Mouse (Mus musculus) left cerebral cortex, postnatal 14 days (tissue): Measurements from ENCODE around the gene Carnmt1. TPM values are rescaled to one million over a fixed set of nuclear protein-coding genes. Genes with fewer than 3 reads are reported as not detected.

Source experiments
- DNase-seq, 2 experiments: peaks; one replicate each; pipeline ENCODE4 v3.0.0; 2021 to 2022; ENCODE audit warnings: low spot score in 2 of 2, mixed read lengths in 1 of 2
- intact Hi-C: fragments of 180-260 bp; cut with DNase I; formaldehyde crosslinking; loops from one replicate; pipeline ENCODE4 v1.15.1; 2025
- total RNA-seq, 2 experiments: library from RNA; stranded (reverse); gene quantifications; 2 replicates each; pipeline ENCODE4 v1.2.3; 2021

Carnmt1 gene
- total RNA-seq, 2 experiments from 2014 or later, result 11.6 to 12.4 TPM

GRCm38 (mm10) chr19:18695552-18695951, 25.0 kb downstream of the Carnmt1 start:
- DNase-seq, result no peak
- intact Hi-C loops, result no loop called here

- DNase-seq, result no peak
- intact Hi-C loops, result no loop called here
These were observed 37.5 kb downstream of the Carnmt1 start for GRCm38 (mm10) chr19:18708101-18708500.

- intact Hi-C loops, result loop anchor here (5.0 kb wide), 1 partner anchor 39 kb away; the partner anchor contains the start of gene Carnmt1
- DNase-seq, result no peak
These were observed 40.3 kb downstream of the Carnmt1 start for GRCm38 (mm10) chr19:18710903-18711302.

- DNase-seq, result no peak
- intact Hi-C loops, result loop anchor here (5.0 kb wide), 1 partner anchor 39 kb away; the partner anchor contains the start of gene Carnmt1
These were observed 41.0 kb downstream of the Carnmt1 start for GRCm38 (mm10) chr19:18711589-18711988.

GRCm38 (mm10) chr19:18712153-18712865, 41.7 kb downstream of the Carnmt1 start:
- no peak for DNase-seq
- intact Hi-C loops, result loop anchor here (5.0 kb wide), 1 partner anchor 40 kb away; the partner anchor contains the start of gene Carnmt1

GRCm38 (mm10) chr19:18712866-18713300, 42.3 kb downstream of the Carnmt1 start, which contains the start of gene D030056L22Rik:
TSS of gene D030056L22Rik (plus strand) at chr19:18713193.
- intact Hi-C loops, result loop anchor here (5.0 kb wide), 1 partner anchor 41 kb away; the partner anchor contains the start of gene Carnmt1
- peak; percentile 98 to 99 for DNase-seq

- intact Hi-C loops, result loop anchor here (5.0 kb wide), 1 partner anchor 41 kb away; the partner anchor contains the start of gene Carnmt1
- peak; percentile 15 to 48 for DNase-seq
These were observed 42.8 kb downstream of the Carnmt1 start for GRCm38 (mm10) chr19:18713357-18713756.

- DNase-seq, result peak; percentile 88
- intact Hi-C loops, result loop anchor here (5.0 kb wide), 1 partner anchor 121 kb away; no protein-coding TSS in a partner anchor
These were observed 45.8 kb downstream of the Carnmt1 start for GRCm38 (mm10) chr19:18716374-18716773.

- DNase-seq, result no peak
- intact Hi-C loops, result no loop called here
These were observed 49.8 kb downstream of the Carnmt1 start for GRCm38 (mm10) chr19:18720337-18720736.

GRCm38 (mm10) chr19:18725186-18725585, 54.6 kb downstream of the Carnmt1 start:
- intact Hi-C loops, result no loop called here
- no peak for DNase-seq

GRCm38 (mm10) chr19:18730255-18730654, 59.7 kb downstream of the Carnmt1 start:
- no peak for DNase-seq
- intact Hi-C loops, result no loop called here

- DNase-seq, result no peak
- intact Hi-C loops, result no loop called here
These were observed 60.5 kb downstream of the Carnmt1 start for GRCm38 (mm10) chr19:18731077-18731476.

- no peak for DNase-seq
- intact Hi-C loops, result no loop called here
These were observed 65.3 kb downstream of the Carnmt1 start for GRCm38 (mm10) chr19:18735901-18736300.

- DNase-seq, result no peak
- intact Hi-C loops, result no loop called here
These were observed 68.6 kb downstream of the Carnmt1 start for GRCm38 (mm10) chr19:18739146-18739545.

- intact Hi-C loops, result no loop called here
- no peak for DNase-seq
These were observed 73.4 kb downstream of the Carnmt1 start for GRCm38 (mm10) chr19:18743946-18744345.

- no peak for DNase-seq
- intact Hi-C loops, result no loop called here
These were observed 76.2 kb downstream of the Carnmt1 start for GRCm38 (mm10) chr19:18746576-18747340.

- DNase-seq, result no peak
- intact Hi-C loops, result no loop called here
These were observed 76.8 kb downstream of the Carnmt1 start for GRCm38 (mm10) chr19:18747379-18747778.

GRCm38 (mm10) chr19:18749598-18750339, 79.2 kb downstream of the Carnmt1 start, which contains the start of gene Trpm6:
TSS of gene Trpm6 (plus strand) at chr19:18749983.
- intact Hi-C loops, result no loop called here
- DNase-seq, result no peak
